Mouse (Mus musculus): ENCODE measurements at regions not wholly inside any gene's neighbourhood (a gene's known extent, or its start where the extent isn't known, plus 50 kb on each side); places are given as distances from the start of the nearest gene placed in this dataset.

GRCm38 (mm10) chr1:77748483-77749465, 233.9 kb upstream of the Epha4 start:
- DNase-seq, result no peak

GRCm38 (mm10) chr1:77732099-77732498, 217.2 kb upstream of the Epha4 start:
- no peak for DNase-seq

- no peak for DNase-seq
These were observed 212.7 kb upstream of the Epha4 start for GRCm38 (mm10) chr1:77727561-77727960.

GRCm38 (mm10) chr1:77723246-77723645, 208.4 kb upstream of the Epha4 start:
- no peak for DNase-seq

- no peak for DNase-seq
These were observed 206.0 kb upstream of the Epha4 start for GRCm38 (mm10) chr1:77720859-77721258.

GRCm38 (mm10) chr1:77713001-77713400, 198.1 kb upstream of the Epha4 start:
- DNase-seq, result no peak

GRCm38 (mm10) chr1:77708202-77709020, 193.5 kb upstream of the Epha4 start:
- DNase-seq, result no peak

- no peak for DNase-seq
These were observed 180.5 kb upstream of the Epha4 start for GRCm38 (mm10) chr1:77695228-77696018.

- no peak for DNase-seq
These were observed 148.5 kb upstream of the Epha4 start for GRCm38 (mm10) chr1:77663345-77663744.

GRCm38 (mm10) chr1:77660436-77660835, 145.5 kb upstream of the Epha4 start:
- DNase-seq, result no peak

GRCm38 (mm10) chr1:77637025-77637424, 122.1 kb upstream of the Epha4 start:
- DNase-seq, result no peak

GRCm38 (mm10) chr1:77629496-77630281, 114.8 kb upstream of the Epha4 start:
- DNase-seq, result no peak

- DNase-seq, result no peak
These were observed 114.0 kb upstream of the Epha4 start for GRCm38 (mm10) chr1:77628861-77629260.

GRCm38 (mm10) chr1:77617490-77617889, 102.6 kb upstream of the Epha4 start:
- no peak for DNase-seq

GRCm38 (mm10) chr1:77600509-77600908, 85.6 kb upstream of the Epha4 start:
- DNase-seq, result no peak

- no peak for DNase-seq
These were observed 77.8 kb upstream of the Epha4 start for GRCm38 (mm10) chr1:77592649-77593048.

- DNase-seq, result no peak
These were observed 77.4 kb upstream of the Epha4 start for GRCm38 (mm10) chr1:77592248-77592647.

GRCm38 (mm10) chr1:77589423-77589822, 74.5 kb upstream of the Epha4 start:
- no peak for DNase-seq

GRCm38 (mm10) chr1:77585520-77585919, 70.6 kb upstream of the Epha4 start:
- no peak for DNase-seq

GRCm38 (mm10) chr1:77568081-77568480, 53.2 kb upstream of the Epha4 start:
- no peak for DNase-seq

- DNase-seq, result no peak
These were observed 52.8 kb upstream of the Epha4 start for GRCm38 (mm10) chr1:77567657-77568056.

All from liver (tissue).